Mouse (Mus musculus) G1E (cell line): ENCODE results near the gene Dcaf6.

Experiments used
- CTCF ChIP-seq: IDR thresholded peaks from 2 replicates; pipeline ENCODE4 v1.5.1; 2012; ENCODE audit warnings: low read depth, low read length, inconsistent platforms, mixed read lengths
- GATA1 ChIP-seq: IDR thresholded peaks from 2 replicates; pipeline ENCODE4 v1.6.1; 2012; ENCODE audit warnings: borderline replicate concordance, low read length, inconsistent platforms, mixed read lengths
- TAL1 ChIP-seq: conservative IDR thresholded peaks from 2 replicates; pipeline ENCODE4 v1.6.1; 2012; ENCODE audit warnings: low read depth, low read length, inconsistent platforms, mixed read lengths

DNA sequence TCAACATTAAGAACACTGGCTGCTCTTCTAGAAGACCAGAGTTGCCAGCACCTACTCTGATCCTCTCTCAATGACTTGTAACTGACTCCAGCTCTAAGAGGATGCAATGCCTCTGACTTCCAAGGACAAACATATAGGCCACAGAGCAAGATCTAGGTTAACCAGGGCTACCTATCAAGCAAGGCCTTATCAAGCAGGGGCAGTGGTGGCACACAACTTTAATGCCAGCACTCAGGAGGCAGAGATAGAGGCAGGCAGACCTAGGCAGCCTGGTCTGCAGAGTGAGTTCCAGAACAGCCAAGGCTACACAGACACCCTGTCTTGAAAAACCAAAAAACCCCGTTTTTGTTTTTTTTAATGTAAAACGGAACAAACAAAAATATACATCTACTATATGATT is 34.0 kb downstream of the Dcaf6 start:
- no peak for TF ChIP-seq TAL1
- no peak for TF ChIP-seq CTCF
- no peak for TF ChIP-seq GATA1
